10 mouse cellular contexts compared by ENCODE assay signal in genomic region chr6:40326341-40326740, GRCm38 (mm10). TPM values are rescaled to one million over a fixed set of nuclear protein-coding genes. Genes with fewer than 3 reads are reported as not detected.
DNase-seq lines count a peak whose midpoint lies in the region; ATAC-seq and TF ChIP-seq lines count a peak whose summit lies in the region.
"Had no signal": no experiment of that assay in that cellular context is flagged by ENCODE, and none has a peak within 500 bp of the region (broad histone marks: within the 10 kb centered on the region; RNA-seq: fewer than 3 reads in every experiment).

No protein-coding gene starts in this region.

- H3K9me3 ChIP-seq in limb, embryonic 15.5 days = no peaks in the 10 kb centered on the region
- no peaks in the 10 kb centered on the region for H3K9me3 ChIP-seq in stomach, embryonic 16.5 days (replicated peaks; ENCODE audit: control insufficient read depth, low read length)

- no peaks in the 10 kb centered on the region; the same call in 1 of the 2 replicates for H3K36me3 ChIP-seq in testis, adult 2 months (ENCODE audit: control insufficient read depth, insufficient read depth, low read length)
- H3K36me3 ChIP-seq in limb, embryonic 15.5 days = peaks cover 11% of the 10 kb centered on the region
- 0 out of 2 replicates have a peak, but pooled peaks cover 3% of the 10 kb centered on the region for H3K36me3 ChIP-seq in stomach, embryonic 16.5 days (ENCODE audit: control insufficient read depth, insufficient read depth, low read length)

- no peak for TF ChIP-seq POLR2A in testis, adult 2 months (IDR thresholded peaks at IDR 0.05; ENCODE audit: control insufficient read depth, low read depth, low read length)

- no peak for ATAC-seq in limb, embryonic 15.5 days (ENCODE audit: insufficient number of reproducible peaks, low FRiP score, low TSS enrichment, low read depth)
- no peak for ATAC-seq in stomach, embryonic 16.5 days (ENCODE audit: insufficient read depth, low FRiP score)

- peaks cover 2% of the 10 kb centered on the region; the same call in 1 of the 2 replicates for H3K4me1 ChIP-seq in testis, adult 2 months (ENCODE audit: control insufficient read depth, insufficient read depth, low read length)
- H3K4me1 ChIP-seq in limb, embryonic 15.5 days = peaks cover 8% of the 10 kb centered on the region
- H3K4me1 ChIP-seq in stomach, embryonic 16.5 days (ENCODE audit: control insufficient read depth, insufficient read depth, low read length) = peaks cover 3% of the 10 kb centered on the region; the same call in 1 of the 2 replicates

- H3K9ac ChIP-seq in limb, embryonic 15.5 days = no peak overlapping the region
- no peak overlapping the region for H3K9ac ChIP-seq in stomach, embryonic 16.5 days (ENCODE audit: low read length)

- H3K27ac ChIP-seq in testis, adult 2 months (ENCODE audit: control insufficient read depth, insufficient read depth, low read depth, low read length) = no peak overlapping the region
- no peak overlapping the region for H3K27ac ChIP-seq in limb, embryonic 15.5 days
- no peak overlapping the region for H3K27ac ChIP-seq in stomach, embryonic 16.5 days (ENCODE audit: low read length)

- no peaks in the 10 kb centered on the region for H3K27me3 ChIP-seq in testis, adult 2 months (ENCODE audit: control insufficient read depth, insufficient read depth, low read length)
- H3K27me3 ChIP-seq in limb, embryonic 15.5 days = no peaks in the 10 kb centered on the region
- no peaks in the 10 kb centered on the region for H3K27me3 ChIP-seq in stomach, embryonic 16.5 days (ENCODE audit: control insufficient read depth, insufficient read depth, low read length)

- DNase-seq in embryo, embryonic 9.5 days (ENCODE audit: extremely low spot score) = peak; percentile 6
- DNase-seq in embryo, embryonic 10.5 days (ENCODE audit: low spot score) = no peak
- DNase-seq in testis, postnatal 10 days (ENCODE audit: low spot score) = no peak
- DNase-seq in cerebellum, postnatal 25 days = no peak
- no peak for DNase-seq in frontal cortex, adult 2 months (ENCODE audit: extremely low spot score in 1 of 2, low spot score in 1 of 2)
- DNase-seq: cerebellum, postnatal 14 days; kidney, adult 18-20 months had no signal

- H3K4me2 ChIP-seq in limb, embryonic 15.5 days = peak overlapping the region; percentile 54; the same call in 1 of the 2 replicates
- H3K4me2 ChIP-seq in stomach, embryonic 16.5 days (ENCODE audit: low read depth, low read length) = peak overlapping the region; percentile 58

- 87% methylated on average over 8 of the region's 8 CpGs for WGBS in limb, embryonic 15.5 days
- 80% methylated on average over 8 of the region's 8 CpGs for WGBS in stomach, embryonic 16.5 days

- peak overlapping the region; percentile 13; the same call in 1 of the 2 replicates for H3K4me3 ChIP-seq in testis, adult 2 months (ENCODE audit: control insufficient read depth, low read depth, low read length)
- peak overlapping the region; percentile 84; the same call in 1 of the 2 replicates for H3K4me3 ChIP-seq in limb, embryonic 15.5 days
- H3K4me3 ChIP-seq in stomach, embryonic 16.5 days (replicated peaks; ENCODE audit: low read length) = peak overlapping the region; percentile 62; the same call in 1 of the 2 replicates

- TF ChIP-seq CTCF in testis, adult 2 months (IDR thresholded peaks at IDR 0.05; ENCODE audit: control insufficient read depth, insufficient read depth, insufficient replicate concordance, low read depth, low read length) = no peak

RNA-seq across cellular contexts. Expression of gene Agk, which starts 1.4 kb away (rescaled TPM):
- polyA plus RNA-seq in testis, adult 2 months (2012; rRNA removed) = 9.3 and 10.3 TPM in 2 replicates
- polyA plus RNA-seq in limb, embryonic 15.5 days (2015; fragmentation: Nextera tagmentation; extraction: Ambion mirVana) = 41.9 and 42.4 TPM in 2 replicates
- polyA plus RNA-seq in stomach, embryonic 16.5 days (2015; fragmentation: Nextera tagmentation; extraction: Ambion mirVana) = 34.9 and 40.0 TPM in 2 replicates
- polyA plus RNA-seq in frontal cortex, adult 2 months (2012; rRNA removed) = 29.9 and 33.9 TPM in 2 replicates

Comparison
In these comparisons a context has a peak if more than half of its experiments do, and no peak if none do; other contexts are left out.
1. H3K4me3 ChIP-seq: peak in every context shown above with its lines; median percentile 84 in limb, embryonic 15.5 days; 62 in stomach, embryonic 16.5 days; 13 in testis, adult 2 months.